Mouse (Mus musculus) left cerebral cortex, postnatal 4 days (tissue): ENCODE results near the gene Pth. TPM values are rescaled to one million over a fixed set of nuclear protein-coding genes. Genes with fewer than 3 reads are reported as not detected.

Experiments
- DNase-seq: peaks from one replicate; pipeline ENCODE4 v3.0.0-alpha.2; 2022
- intact Hi-C: fragments of 180-260 bp; cut with DNase I; formaldehyde crosslinking; loops from one replicate; pipeline ENCODE4 v1.15.1; 2025
- total RNA-seq, 2 experiments: library from RNA; stranded (reverse); gene quantifications; 2 replicates each; pipeline ENCODE4 v1.2.3; 2021

Pth gene
- total RNA-seq, 2 experiments from 2014 or later, result not detected

GRCm38 (mm10) chr7:113347271-113347670 lies 41.1 kb downstream of the Pth start:
- intact Hi-C loops, result no loop called here
- DNase-seq, result peak; percentile 41

Other genes with a start within 250 kb of the Pth start
- 10 to 100 TPM; 35.3 to 39.0 TPM for gene Arntl, start 181.1 kb downstream of the Pth start, total RNA-seq
- gene Btbd10, start 19.2 kb downstream of the Pth start, total RNA-seq, result 10 to 100 TPM; 71.1 to 75.8 TPM
- gene Far1, start 125.3 kb upstream of the Pth start, total RNA-seq, result 100 to 1,000 TPM; 124 to 128 TPM